Mouse (Mus musculus) MEL-GATA-1-ER (cell line): ENCODE data around the gene Smim14.
"Not testable (repeated sequence)": the region's sequence is repeated elsewhere in the genome, so short reads cannot be mapped to it uniquely, and the experiment has no call there.

Experiments used
- DNase-seq: peaks from one replicate; pipeline ENCODE4 v3.0.0-alpha.2; 2012; ENCODE audit warnings: low read depth; ENCODE audit errors: extremely low read depth

Gene Smim14

GRCm38 (mm10) chr5:65524831-65525230 lies 12.2 kb downstream of the Smim14 start:
- DNase-seq, result no peak

GRCm38 (mm10) chr5:65521803-65522202 lies 15.2 kb downstream of the Smim14 start:
- DNase-seq, result peak; percentile 41

- no peak for DNase-seq
Measured at GRCm38 (mm10) chr5:65514635-65515278, 22.2 kb downstream of the Smim14 start.

GRCm38 (mm10) chr5:65513506-65513905 lies 23.5 kb downstream of the Smim14 start:
- no peak for DNase-seq

GRCm38 (mm10) chr5:65508395-65508794 lies 28.6 kb downstream of the Smim14 start:
- DNase-seq, result no peak

GRCm38 (mm10) chr5:65505786-65506185 lies 31.2 kb downstream of the Smim14 start:
- DNase-seq, result peak; percentile 47

- DNase-seq, result no peak
Measured at GRCm38 (mm10) chr5:65501407-65501806, 35.6 kb downstream of the Smim14 start.

- no peak for DNase-seq
Measured at GRCm38 (mm10) chr5:65500231-65500630, 36.8 kb downstream of the Smim14 start.

GRCm38 (mm10) chr5:65492716-65493531 lies 44.1 kb downstream of the Smim14 start, which contains the start of gene Gm43552:
Gene Gm43552 (minus strand): TSS chr5:65492833.
- peak; percentile 82 for DNase-seq

GRCm38 (mm10) chr5:65491767-65492715 lies 44.9 kb downstream of the Smim14 start:
- peak; percentile 36 for DNase-seq

GRCm38 (mm10) chr5:65489830-65490229 lies 47.2 kb downstream of the Smim14 start:
- peak; percentile 35 for DNase-seq

GRCm38 (mm10) chr5:65488725-65489124 lies 48.3 kb downstream of the Smim14 start:
- no peak for DNase-seq

GRCm38 (mm10) chr5:65487381-65487780 lies 49.6 kb downstream of the Smim14 start:
- no peak for DNase-seq

GRCm38 (mm10) chr5:65486514-65486913 lies 50.5 kb downstream of the Smim14 start:
- DNase-seq, result no peak

- DNase-seq, result no peak
Measured at GRCm38 (mm10) chr5:65482996-65483395, 54.0 kb downstream of the Smim14 start.

GRCm38 (mm10) chr5:65480511-65480910 lies 56.5 kb downstream of the Smim14 start:
- peak; percentile 92 for DNase-seq

GRCm38 (mm10) chr5:65479681-65480445 lies 57.1 kb downstream of the Smim14 start:
- no peak for DNase-seq

GRCm38 (mm10) chr5:65478224-65478623 lies 58.8 kb downstream of the Smim14 start:
- DNase-seq, result no peak

- DNase-seq, result not testable (repeated sequence)
Measured at GRCm38 (mm10) chr5:65476739-65477138, 60.2 kb downstream of the Smim14 start.

GRCm38 (mm10) chr5:65475806-65476205 lies 61.2 kb downstream of the Smim14 start:
- DNase-seq, result no peak

- no peak for DNase-seq
Measured at GRCm38 (mm10) chr5:65469766-65470165, 67.2 kb downstream of the Smim14 start.
